Mouse (Mus musculus) cerebellum, adult 11-12 months (tissue): ENCODE results near the gene Gm20696.

Experiments used
- DNase-seq: peaks from one replicate; pipeline ENCODE4 v3.0.0; 2022

The Gm20696 gene

GRCm38 (mm10) chr6:99240764-99241163 is 425.8 kb downstream of the Gm20696 start:
- no peak for DNase-seq

GRCm38 (mm10) chr6:99235588-99235987 is 431.0 kb downstream of the Gm20696 start:
- no peak for DNase-seq

- DNase-seq: no peak
Measured at GRCm38 (mm10) chr6:99233411-99233810, 433.2 kb downstream of the Gm20696 start.

GRCm38 (mm10) chr6:99228336-99228870 is 438.2 kb downstream of the Gm20696 start:
- no peak for DNase-seq

GRCm38 (mm10) chr6:99221147-99221546 is 445.4 kb downstream of the Gm20696 start:
- no peak for DNase-seq

GRCm38 (mm10) chr6:99220472-99220871 is 446.1 kb downstream of the Gm20696 start:
- DNase-seq: no peak

- no peak for DNase-seq
Measured at GRCm38 (mm10) chr6:99217846-99218245, 448.8 kb downstream of the Gm20696 start.

GRCm38 (mm10) chr6:99217155-99217554 is 449.4 kb downstream of the Gm20696 start:
- no peak for DNase-seq

- no peak for DNase-seq
Measured at GRCm38 (mm10) chr6:99212461-99212860, 454.1 kb downstream of the Gm20696 start.

- DNase-seq: no peak
Measured at GRCm38 (mm10) chr6:99211663-99212333, 454.8 kb downstream of the Gm20696 start.

- DNase-seq: no peak
Measured at GRCm38 (mm10) chr6:99210161-99210560, 456.4 kb downstream of the Gm20696 start.
